Mouse (Mus musculus) induced T-regulatory cell, adult 2 months (primary cell): ENCODE results near the gene Ift46.

ENCODE experiments used
- DNase-seq: peaks from one replicate; pipeline ENCODE4 v3.0.0-alpha.2; 2012; ENCODE audit warnings: low read depth

Ift46 gene

GRCm38 (mm10) chr9:44735886-44736285, 31.8 kb upstream of the Ift46 start:
- no peak for DNase-seq

- peak; percentile 32 for DNase-seq
These were observed 31.4 kb upstream of the Ift46 start for GRCm38 (mm10) chr9:44736301-44736700.

DNA sequence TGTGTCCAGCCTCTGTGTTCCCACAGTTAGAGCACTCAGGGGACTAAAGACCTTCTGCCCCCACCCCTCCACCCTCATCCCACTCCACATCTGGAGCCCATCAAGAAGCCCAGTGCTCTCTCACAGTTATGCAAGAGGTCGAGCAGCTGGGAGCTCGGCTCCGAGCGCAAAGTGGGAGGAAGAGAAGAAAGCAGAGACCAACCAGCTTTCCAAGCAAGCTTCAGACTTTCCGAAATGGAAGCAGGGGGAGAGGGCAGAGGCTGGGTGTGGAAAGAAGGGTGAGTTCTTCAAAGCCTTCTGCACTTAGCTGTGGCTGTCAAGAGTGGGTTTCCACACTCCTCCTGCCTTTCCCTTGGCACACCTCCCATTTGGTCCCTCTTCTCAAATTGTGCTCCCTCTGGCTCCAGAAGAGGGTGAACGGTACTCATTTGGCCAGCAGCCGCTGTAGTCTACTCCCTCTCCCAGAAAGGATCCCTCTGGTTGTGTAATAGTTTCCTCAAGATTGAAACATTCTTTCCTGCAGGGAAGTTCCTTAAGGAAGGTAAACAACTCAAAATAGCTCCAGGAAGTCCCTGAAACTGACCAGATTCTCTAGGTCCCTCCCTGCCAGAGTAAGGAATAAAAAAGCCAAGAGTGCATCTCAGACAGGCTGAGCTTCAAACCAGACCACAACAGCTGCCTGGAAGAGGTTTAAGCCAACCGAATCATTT, 30.3 kb upstream of the Ift46 start:
- no peak for DNase-seq

- DNase-seq = peak; percentile 29
These were observed 27.0 kb upstream of the Ift46 start for GRCm38 (mm10) chr9:44740663-44741192.

GRCm38 (mm10) chr9:44745371-44745770, 22.3 kb upstream of the Ift46 start:
- no peak for DNase-seq

DNA sequence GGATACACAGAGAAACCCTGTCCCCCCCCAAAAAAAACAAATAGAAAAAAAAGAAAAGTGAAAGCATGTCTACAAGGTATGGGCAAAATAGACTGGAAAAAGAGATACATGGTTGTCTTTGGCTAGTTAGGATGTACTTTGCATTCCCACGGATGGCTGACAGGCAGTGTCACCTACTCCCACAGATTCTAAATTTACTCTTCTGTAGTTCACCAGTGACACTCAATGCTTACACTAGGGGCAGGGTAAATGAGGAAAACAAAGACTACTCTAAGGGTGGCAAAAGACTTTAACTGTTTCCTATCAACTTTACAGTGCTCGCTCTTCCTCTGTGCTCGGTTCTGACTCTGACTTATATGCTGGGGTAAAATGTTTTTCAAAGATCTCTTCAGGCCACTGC, 21.0 kb upstream of the Ift46 start:
- DNase-seq = no peak

- DNase-seq = no peak
These were observed 20.4 kb upstream of the Ift46 start for GRCm38 (mm10) chr9:44747341-44747740.

DNA sequence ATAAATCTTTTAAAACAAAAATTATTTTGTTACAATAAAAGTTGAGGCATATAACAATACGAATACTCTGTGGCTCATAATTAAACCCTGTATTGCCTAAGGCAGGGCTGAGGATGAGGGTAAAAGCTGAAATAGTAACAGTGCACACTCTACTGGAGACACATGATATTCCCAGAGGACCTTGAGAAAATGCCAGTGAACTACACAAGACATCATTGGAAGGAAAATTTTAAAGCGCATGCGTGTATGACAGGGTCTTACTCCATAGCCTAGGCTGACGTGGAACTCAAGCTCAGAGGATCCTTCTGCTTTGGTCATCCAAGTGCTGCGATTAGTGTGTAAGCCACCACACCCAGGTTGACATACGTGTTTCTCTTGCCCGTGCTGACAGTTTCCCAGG, 19.2 kb upstream of the Ift46 start:
- DNase-seq = no peak

GRCm38 (mm10) chr9:44760873-44761272, 6.8 kb upstream of the Ift46 start:
- DNase-seq = no peak

- DNase-seq = peak; percentile 45
These were observed 304 bp downstream of the Ift46 start for GRCm38 (mm10) chr9:44768029-44768394.

DNA sequence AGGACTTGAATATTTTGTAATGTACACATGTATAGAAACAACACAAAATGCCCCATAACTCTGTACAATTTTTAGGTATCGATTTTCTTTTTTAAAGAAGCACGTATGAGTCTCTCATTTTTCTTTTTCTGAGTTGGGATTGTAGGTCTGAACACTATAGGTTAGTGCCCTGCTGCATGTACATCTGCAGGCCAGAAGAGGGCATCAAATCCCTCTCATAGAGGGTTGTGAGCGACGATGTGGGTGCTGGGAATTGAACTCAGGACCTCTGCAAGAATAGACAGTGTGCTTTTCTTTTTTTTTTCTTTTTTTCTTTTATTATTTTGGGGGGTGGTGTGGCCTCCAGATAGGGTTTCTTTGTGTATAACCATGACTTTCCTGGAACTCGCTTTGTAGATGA, 3.7 kb downstream of the Ift46 start:
- DNase-seq = peak; percentile 49

DNA sequence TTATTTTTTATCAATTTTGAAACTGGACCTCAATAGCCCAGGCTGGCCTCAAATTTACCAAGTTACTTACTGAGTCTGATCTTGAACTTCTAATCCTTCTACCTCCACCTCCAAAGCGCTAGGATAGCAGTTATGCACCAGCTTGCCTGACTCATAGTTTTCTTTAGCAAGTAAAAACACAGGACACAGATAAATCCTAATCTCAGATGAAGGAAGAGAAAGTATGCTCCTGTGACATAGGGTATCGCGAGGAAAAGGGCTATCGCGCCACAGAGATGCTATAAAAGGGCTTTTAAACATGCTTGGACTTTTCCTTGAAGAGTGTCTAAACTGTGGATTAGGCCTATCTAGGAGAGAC, 4.7 kb downstream of the Ift46 start:
- DNase-seq = no peak

GRCm38 (mm10) chr9:44772750-44773651, 5.3 kb downstream of the Ift46 start:
- peak; percentile 98 for DNase-seq

DNA sequence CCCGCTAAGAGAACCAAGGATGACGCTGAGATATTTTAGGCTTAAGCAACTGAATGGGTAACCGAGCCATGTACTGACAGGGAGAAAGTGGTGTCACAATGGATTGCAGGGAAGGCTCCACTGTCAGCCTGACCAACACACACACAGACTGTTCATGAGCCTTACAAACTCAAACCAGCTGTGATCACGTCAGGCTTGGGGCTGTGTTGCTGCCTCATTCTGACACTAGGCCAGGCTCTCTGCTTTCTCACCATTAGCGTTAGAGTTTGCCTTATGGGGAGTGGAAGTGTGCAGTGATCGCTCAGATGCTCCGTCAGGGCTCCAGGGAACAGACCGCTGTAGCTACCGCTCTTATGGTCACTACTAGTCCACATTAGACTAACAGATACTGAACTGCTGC, 25.1 kb downstream of the Ift46 start:
- no peak for DNase-seq

GRCm38 (mm10) chr9:44798298-44798697, 30.6 kb downstream of the Ift46 start:
- DNase-seq = no peak

GRCm38 (mm10) chr9:44799102-44799957, 31.6 kb downstream of the Ift46 start, which contains the start of gene Tmem25:
TSS of gene Tmem25 (minus strand) at chr9:44799307.
- peak; percentile 84 for DNase-seq

- DNase-seq = no peak
These were observed 32.2 kb downstream of the Ift46 start for GRCm38 (mm10) chr9:44799958-44800324.

DNA sequence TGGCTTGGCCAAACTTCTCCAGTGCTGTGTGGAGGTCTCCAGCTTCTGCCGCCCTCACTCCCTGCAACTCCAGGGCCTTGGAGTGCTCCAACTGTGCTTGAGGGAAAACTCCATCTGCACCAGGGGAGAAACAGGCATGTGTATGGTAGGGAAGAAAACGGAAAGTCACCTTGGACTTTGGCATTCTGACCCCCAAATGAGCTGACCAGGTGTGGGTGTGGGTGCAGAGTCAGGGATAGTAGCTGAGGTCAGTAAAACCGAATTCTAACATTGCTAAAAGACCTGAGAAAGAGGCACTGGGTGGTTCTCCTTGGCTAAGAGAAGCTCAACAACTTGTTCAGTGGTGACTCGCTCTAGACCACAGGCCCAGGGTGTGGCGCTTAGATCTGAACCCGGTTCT, 34.0 kb downstream of the Ift46 start:
- no peak for DNase-seq

GRCm38 (mm10) chr9:44802808-44803450, 35.2 kb downstream of the Ift46 start, which contains the start of gene Ttc36:
TSS of gene Ttc36 (minus strand) at chr9:44803072.
- no peak for DNase-seq

GRCm38 (mm10) chr9:44804678-44805077, 37.0 kb downstream of the Ift46 start:
- DNase-seq = no peak

- DNase-seq = no peak
These were observed 37.8 kb downstream of the Ift46 start for GRCm38 (mm10) chr9:44805536-44805935.

DNA sequence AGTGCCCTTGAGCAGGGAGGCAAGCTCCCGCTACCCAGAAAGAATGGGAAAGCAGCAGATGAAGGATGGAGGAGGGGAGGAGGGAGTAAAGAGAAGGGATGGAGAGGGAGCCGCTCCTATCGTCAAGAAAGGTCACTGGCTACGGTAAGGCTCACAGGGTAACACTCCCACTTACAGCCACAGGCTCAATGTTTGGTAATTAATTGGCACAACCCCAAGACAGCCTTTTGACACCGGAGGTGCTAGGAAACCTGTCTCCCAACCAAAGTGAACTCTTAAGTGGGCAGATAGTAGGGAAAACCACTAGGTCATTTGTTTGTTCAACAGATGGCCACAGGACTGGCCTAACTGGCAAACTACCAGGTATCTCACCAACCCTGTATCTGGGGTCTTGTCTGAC, 39.4 kb downstream of the Ift46 start:
- no peak for DNase-seq
